In genomic region chr16:76433076-76433825, GRCm38 (mm10) we compare ENCODE assay signal across 10 mouse cellular contexts. TPM values are rescaled to one million over a fixed set of nuclear protein-coding genes. Genes with fewer than 3 reads are reported as not detected.
DNase-seq lines count a peak whose midpoint lies in the region; ATAC-seq and TF ChIP-seq lines count a peak whose summit lies in the region.
"Had no signal": no experiment of that assay in that cellular context is flagged by ENCODE, and none has a peak within 500 bp of the region (broad histone marks: within the 10 kb centered on the region; RNA-seq: fewer than 3 reads in every experiment).

No protein-coding gene starts in this region.

- no peak overlapping the region for H3K9ac ChIP-seq in forebrain, postnatal 0 days
- no peak overlapping the region for H3K9ac ChIP-seq in forebrain, embryonic 13.5 days
- H3K9ac ChIP-seq: intestine, embryonic 15.5 days had no signal

- no peaks in the 10 kb centered on the region; the same call in none of the 2 replicates for H3K4me1 ChIP-seq in forebrain, postnatal 0 days (ENCODE audit: insufficient read depth)
- H3K4me1 ChIP-seq in forebrain, embryonic 13.5 days: no peaks in the 10 kb centered on the region
- H3K4me1 ChIP-seq: intestine, embryonic 15.5 days had no signal

- no peak overlapping the region for H3K4me3 ChIP-seq in forebrain, postnatal 0 days (ENCODE audit: low read depth, low read length)
- no peak overlapping the region for H3K4me3 ChIP-seq in forebrain, embryonic 13.5 days
- H3K4me3 ChIP-seq: erythroblast, embryonic 14.5 days; intestine, embryonic 15.5 days had no signal

- no peaks in the 10 kb centered on the region for H3K9me3 ChIP-seq in forebrain, postnatal 0 days (ENCODE audit: low read length)
- no peaks in the 10 kb centered on the region for H3K9me3 ChIP-seq in forebrain, embryonic 13.5 days (replicated peaks)
- H3K9me3 ChIP-seq: intestine, embryonic 15.5 days had no signal

- H3K27ac ChIP-seq in forebrain, postnatal 0 days (ENCODE audit: low read depth, low read length): no peak overlapping the region
- H3K27ac ChIP-seq in forebrain, embryonic 13.5 days: no peak overlapping the region
- H3K27ac ChIP-seq: intestine, embryonic 15.5 days had no signal

- no peak for TF ChIP-seq CTCF in forebrain, postnatal 0 days (IDR thresholded peaks at IDR 0.05; ENCODE audit: low read depth)

- peak; percentile 52 for DNase-seq in forebrain, postnatal 0 days
- peak; percentile 10 for DNase-seq in cerebellum, adult 8-10 months
- DNase-seq in kidney, adult 18-20 months: peak; percentile 51
- DNase-seq in left cerebral cortex, postnatal 14 days (ENCODE audit: low spot score in 2 of 2): peak; percentile 37 to 59
- DNase-seq in urinary bladder, postnatal 14 days (ENCODE audit: low spot score): no peak
- no peak for DNase-seq in adrenal gland, postnatal 4 days (ENCODE audit: low spot score in 2 of 2)

- intact Hi-C loops in left cerebral cortex, postnatal 14 days (cut with DNase I): no loop called here

- no peaks in the 10 kb centered on the region for H3K27me3 ChIP-seq in forebrain, postnatal 0 days (ENCODE audit: insufficient read depth, low read length)
- H3K27me3 ChIP-seq in forebrain, embryonic 13.5 days: no peaks in the 10 kb centered on the region
- H3K27me3 ChIP-seq: intestine, embryonic 15.5 days had no signal

- peak overlapping the region; percentile 32 for H3K4me2 ChIP-seq in forebrain, postnatal 0 days (ENCODE audit: low read depth)
- no peak overlapping the region for H3K4me2 ChIP-seq in forebrain, embryonic 13.5 days
- H3K4me2 ChIP-seq: intestine, embryonic 15.5 days had no signal

- no peak for ATAC-seq in forebrain, postnatal 0 days
- ATAC-seq in forebrain, embryonic 13.5 days: no peak
- ATAC-seq in monocyte, adult 5-6 weeks (replicated peaks; ENCODE audit: insufficient number of reproducible peaks, low FRiP score, low TSS enrichment, poor library complexity, severe bottlenecking): no peak
- ATAC-seq: intestine, embryonic 15.5 days had no signal

- 58% methylated on average over 24 of the region's 24 CpGs for WGBS in forebrain, postnatal 0 days
- 88% methylated on average over 24 of the region's 24 CpGs for WGBS in forebrain, embryonic 13.5 days

- no peaks in the 10 kb centered on the region for H3K36me3 ChIP-seq in forebrain, postnatal 0 days (ENCODE audit: insufficient read depth)
- no peaks in the 10 kb centered on the region for H3K36me3 ChIP-seq in forebrain, embryonic 13.5 days (ENCODE audit: poor library complexity, severe bottlenecking)
- H3K36me3 ChIP-seq: intestine, embryonic 15.5 days had no signal

RNA-seq across cellular contexts. Expression of gene Nrip1, which starts 59.6 kb away (rescaled TPM):
- 31.0 and 40.9 TPM in 2 replicates for total RNA-seq in forebrain, postnatal 0 days (2014; rRNA removed)
- polyA plus RNA-seq in forebrain, postnatal 0 days (2015; fragmentation: Nextera tagmentation; extraction: Ambion mirVana): 30.0 and 34.8 TPM in 2 replicates
- polyA plus RNA-seq in forebrain, embryonic 13.5 days (2015; fragmentation: Nextera tagmentation; extraction: Ambion mirVana): 23.3 and 25.3 TPM in 2 replicates
- 10 to 100 TPM; 64.1 to 67.3 TPM for total RNA-seq in left cerebral cortex, postnatal 14 days (2021)
- total RNA-seq in monocyte, adult 5-6 weeks (2017): 27.9 to 36.9 TPM (median 29.3 TPM) in 3 replicates
- total RNA-seq in adrenal gland, postnatal 4 days (2021): 10 to 100 TPM; 89.2 to 89.5 TPM

Comparison
In these comparisons a context has a peak if more than half of its experiments do, and no peak if none do; other contexts are left out.
1. DNase-seq: peak in forebrain, postnatal 0 days (single experiment), cerebellum, adult 8-10 months (single experiment), kidney, adult 18-20 months (single experiment) and left cerebral cortex, postnatal 14 days (2 of 2); none in urinary bladder, postnatal 14 days (single experiment) and adrenal gland, postnatal 4 days (0 of 2).